Mouse (Mus musculus): ENCODE data around the gene Ferd3l. TPM values are rescaled to one million over a fixed set of nuclear protein-coding genes. Genes with fewer than 3 reads are reported as not detected.

Gene Ferd3l
- polyA plus RNA-seq, 1 experiment = not detected

GRCm38 (mm10) chr12:33952843-33953242 lies 24.6 kb downstream of the Ferd3l start:
- no peak overlapping the region for H3K4me3 ChIP-seq (ENCODE audit: insufficient read depth, poor library complexity, severe bottlenecking)
- no peaks in the 10 kb centered on the region for H3K79me2 ChIP-seq (ENCODE audit: control insufficient read depth, insufficient read depth)
- H3K36me3 ChIP-seq (ENCODE audit: control insufficient read depth, insufficient read depth) = no peaks in the 10 kb centered on the region

GRCm38 (mm10) chr12:33954931-33955565 lies 26.8 kb downstream of the Ferd3l start:
- Histone ChIP-seq H3K79me2 (ENCODE audit: control insufficient read depth, insufficient read depth) (peaks cover 20% of the 10 kb centered on the region), H3K27me3 (ENCODE audit: control insufficient read depth, insufficient read depth, insufficient read length) (no peaks in the 10 kb centered on the region), H3ac (ENCODE audit: control insufficient read depth, insufficient read length, low read depth) (no peak overlapping the region), H3K36me3 (ENCODE audit: control insufficient read depth, insufficient read depth) (no peaks in the 10 kb centered on the region), H3K79me3 (ENCODE audit: low read depth) (peaks cover 2% of the 10 kb centered on the region), H3K4me3 (ENCODE audit: insufficient read depth, poor library complexity, severe bottlenecking) (no peak overlapping the region)
- TF ChIP-seq MYOD1 (IDR thresholded peaks at IDR 0.05; ENCODE audit: control insufficient read depth, insufficient read length, low read depth) (no peak), FOSL1 (IDR thresholded peaks at IDR 0.05; ENCODE audit: insufficient read depth, low read length, poor library complexity, severe bottlenecking) (no peak), MAX (IDR thresholded peaks at IDR 0.05) (no peak), CTCF (IDR thresholded peaks at IDR 0.05; ENCODE audit: control insufficient read depth, insufficient read depth, insufficient read length) (no peak), USF1 (IDR thresholded peaks at IDR 0.05; ENCODE audit: low read depth) (no peak), MYOG (IDR thresholded peaks at IDR 0.05; ENCODE audit: control insufficient read depth, extremely low read depth, insufficient read length) (no peak), CEBPB (IDR thresholded peaks at IDR 0.05; ENCODE audit: low read depth) (no peak)

More at GRCm38 (mm10) chr12:33952843-33953242, 24.6 kb downstream of the Ferd3l start:
- no peaks in the 10 kb centered on the region for H3K27me3 ChIP-seq (ENCODE audit: control insufficient read depth, insufficient read depth, insufficient read length)
- TF ChIP-seq USF1 (IDR thresholded peaks at IDR 0.05; ENCODE audit: low read depth) (no peak), MYOG (IDR thresholded peaks at IDR 0.05; ENCODE audit: control insufficient read depth, extremely low read depth, insufficient read length) (no peak)
- no peaks in the 10 kb centered on the region for H3K79me3 ChIP-seq (ENCODE audit: low read depth)
- H3ac ChIP-seq (ENCODE audit: control insufficient read depth, insufficient read length, low read depth) = no peak overlapping the region

- TF ChIP-seq MYOD1 (IDR thresholded peaks at IDR 0.05; ENCODE audit: control insufficient read depth, insufficient read length, low read depth) (no peak), USF1 (IDR thresholded peaks at IDR 0.05; ENCODE audit: low read depth) (no peak), CEBPB (IDR thresholded peaks at IDR 0.05; ENCODE audit: low read depth) (no peak), FOSL1 (IDR thresholded peaks at IDR 0.05; ENCODE audit: insufficient read depth, low read length, poor library complexity, severe bottlenecking) (no peak), CTCF (IDR thresholded peaks at IDR 0.05; ENCODE audit: control insufficient read depth, insufficient read depth, insufficient read length) (no peak), MYOG (IDR thresholded peaks at IDR 0.05; ENCODE audit: control insufficient read depth, extremely low read depth, insufficient read length) (no peak), MAX (IDR thresholded peaks at IDR 0.05) (no peak)
- no peaks in the 10 kb centered on the region for H3K27me3 ChIP-seq (ENCODE audit: control insufficient read depth, insufficient read depth, insufficient read length)
- H3K79me3 ChIP-seq (ENCODE audit: low read depth) = peaks cover 2% of the 10 kb centered on the region
- H3ac ChIP-seq (ENCODE audit: control insufficient read depth, insufficient read length, low read depth) = no peak overlapping the region
- H3K79me2 ChIP-seq (ENCODE audit: control insufficient read depth, insufficient read depth) = peaks cover 23% of the 10 kb centered on the region
- no peak overlapping the region for H3K4me3 ChIP-seq (ENCODE audit: insufficient read depth, poor library complexity, severe bottlenecking)
- H3K36me3 ChIP-seq (ENCODE audit: control insufficient read depth, insufficient read depth) = no peaks in the 10 kb centered on the region
These were observed 27.5 kb downstream of the Ferd3l start for GRCm38 (mm10) chr12:33955606-33956295.

GRCm38 (mm10) chr12:33956576-33957399 lies 28.6 kb downstream of the Ferd3l start:
- Histone ChIP-seq H3K79me2 (ENCODE audit: control insufficient read depth, insufficient read depth) (peaks cover 23% of the 10 kb centered on the region), H3K27me3 (ENCODE audit: control insufficient read depth, insufficient read depth, insufficient read length) (no peaks in the 10 kb centered on the region), H3K36me3 (ENCODE audit: control insufficient read depth, insufficient read depth) (no peaks in the 10 kb centered on the region), H3ac (ENCODE audit: control insufficient read depth, insufficient read length, low read depth) (no peak overlapping the region), H3K4me3 (ENCODE audit: insufficient read depth, poor library complexity, severe bottlenecking) (no peak overlapping the region), H3K79me3 (ENCODE audit: low read depth) (peaks cover 2% of the 10 kb centered on the region)
- TF ChIP-seq FOSL1 (IDR thresholded peaks at IDR 0.05; ENCODE audit: insufficient read depth, low read length, poor library complexity, severe bottlenecking) (no peak), CEBPB (IDR thresholded peaks at IDR 0.05; ENCODE audit: low read depth) (no peak)

GRCm38 (mm10) chr12:33957400-33958240 lies 29.4 kb downstream of the Ferd3l start, which contains the start of gene Twist1:
Gene Twist1, plus strand, starts transcription at chr12:33957671.
- Histone ChIP-seq H3K79me2 (ENCODE audit: control insufficient read depth, insufficient read depth) (peaks cover 23% of the 10 kb centered on the region), H3ac (ENCODE audit: control insufficient read depth, insufficient read length, low read depth) (peak within 1 kb of the TSS; percentile 92), H3K36me3 (ENCODE audit: control insufficient read depth, insufficient read depth) (no peaks in the 10 kb centered on the region), H3K79me3 (ENCODE audit: low read depth) (peaks cover 2% of the 10 kb centered on the region), H3K4me3 (ENCODE audit: insufficient read depth, poor library complexity, severe bottlenecking) (peak within 1 kb of the TSS; percentile 41), H3K27me3 (ENCODE audit: control insufficient read depth, insufficient read depth, insufficient read length) (no peaks in the 10 kb centered on the region)
- no peak for TF ChIP-seq CEBPB (IDR thresholded peaks at IDR 0.05; ENCODE audit: low read depth)

Measured in C2C12 (cell line).